Mouse (Mus musculus) olfactory bulb, adult 2 months (tissue): Measurements from ENCODE around the gene Gm47969. TPM values are rescaled to one million over a fixed set of nuclear protein-coding genes. Genes with fewer than 3 reads are reported as not detected.
"Not testable (repeated sequence)": the region's sequence is repeated elsewhere in the genome, so short reads cannot be mapped to it uniquely, and the experiment has no call there.

Experiments used
- H3K27ac ChIP-seq: fragments of 200-500 bp; 2 replicates; pipeline ENCODE4 v1.5.1; 2012; ENCODE audit warnings: low read depth, low read length; ENCODE audit not compliant: insufficient read depth
- H3K4me1 ChIP-seq: fragments of 200-500 bp; 2 replicates; pipeline ENCODE4 v1.6.1; 2012; ENCODE audit warnings: low read length; ENCODE audit not compliant: control insufficient read depth, insufficient read depth
- H3K4me3 ChIP-seq: fragments of 200-500 bp; 2 replicates; pipeline ENCODE4 v1.5.1; 2012; ENCODE audit warnings: mild to moderate bottlenecking, low read depth, low read length, moderate library complexity; ENCODE audit not compliant: insufficient read depth
- CTCF ChIP-seq: fragments of 200-500 bp; IDR thresholded peaks from 2 replicates; pipeline ENCODE4 v1.5.1; 2012; ENCODE audit warnings: low read depth, mild to moderate bottlenecking, low read length, moderate library complexity; ENCODE audit not compliant: insufficient read depth
- POLR2A ChIP-seq: fragments of 200-500 bp; IDR thresholded peaks from 2 replicates; pipeline ENCODE4 v1.6.1; 2012; ENCODE audit warnings: mild to moderate bottlenecking, low read depth, low read length, moderate library complexity; ENCODE audit not compliant: insufficient read depth
- WGBS: fragments of 180-500 bp; shearing (Covaris S2); methylation state at CpG from one replicate; pipeline ENCODE4 v1.1.7; 2018; 5-methylcytosine and 5-hydroxymethylcytosine counted together
- polyA plus RNA-seq: library from polyadenylated mRNA; stranded (reverse); fragments of >200 nt; gene quantifications from 2 replicates; pipeline ENCODE4 v1.2.4, GENCODE M21; 2012; ENCODE audit warnings: low replicate concordance; ENCODE audit not compliant: missing spikeins, insufficient read depth, insufficient read length

Gm47969 gene
- polyA plus RNA-seq, result not detected in 2 replicates

GRCm38 (mm10) chr1:83044882-83045427, at the start of gene Gm47969:
Gm47969 (plus strand) TSS chr1:83044932.
- WGBS, result 77% methylated on average over 5 of the region's 5 CpGs
- Histone ChIP-seq H3K27ac (no peak within 1 kb of the TSS), H3K4me3 (no peak within 1 kb of the TSS), H3K4me1 (no peaks in the 10 kb centered on the region)
- TF ChIP-seq POLR2A, result no peak
- no peak for TF ChIP-seq CTCF

- not testable (repeated sequence) for H3K4me3 ChIP-seq, H3K4me1 ChIP-seq, H3K27ac ChIP-seq
- WGBS, result 98% methylated on average over 9 of the region's 9 CpGs
Measured at GRCm38 (mm10) chr1:83000306-83000705, 44.4 kb upstream of the Gm47969 start, which contains the start of gene Gm47959. Gm47959 (plus strand) TSS chr1:83000548.

- no peak for TF ChIP-seq CTCF
- TF ChIP-seq POLR2A, result no peak
- Histone ChIP-seq H3K4me3 (no peak overlapping the region), H3K27ac (no peak overlapping the region), H3K4me1 (no peaks in the 10 kb centered on the region)
- 75% methylated on average over 8 of the region's 8 CpGs for WGBS
Measured at GRCm38 (mm10) chr1:83006218-83007179, 38.2 kb upstream of the Gm47969 start.

DNA sequence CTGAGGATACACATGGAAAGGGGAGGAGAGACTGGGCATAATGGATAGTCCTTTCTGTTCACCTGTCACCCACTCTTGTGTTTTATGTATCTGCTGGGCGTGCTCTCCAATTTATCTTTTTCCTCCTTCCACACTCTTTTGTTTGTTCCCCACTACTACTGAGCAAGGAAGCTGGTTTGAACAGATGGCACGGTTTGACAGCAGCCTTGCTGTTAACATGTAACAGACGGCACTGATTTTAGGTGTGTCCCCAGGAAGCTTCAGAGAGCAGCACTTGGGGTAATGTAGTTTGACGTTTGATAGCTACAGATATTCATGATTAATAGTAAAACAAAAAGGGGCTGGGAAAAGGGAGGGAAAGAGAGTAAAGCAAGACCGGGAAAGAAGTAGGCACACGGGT, 37.3 kb upstream of the Gm47969 start:
- Histone ChIP-seq H3K27ac (no peak overlapping the region), H3K4me3 (no peak overlapping the region), H3K4me1 (no peaks in the 10 kb centered on the region)
- WGBS, result 84% methylated on average over 6 of the region's 6 CpGs
- TF ChIP-seq CTCF (no peak), POLR2A (no peak)

DNA sequence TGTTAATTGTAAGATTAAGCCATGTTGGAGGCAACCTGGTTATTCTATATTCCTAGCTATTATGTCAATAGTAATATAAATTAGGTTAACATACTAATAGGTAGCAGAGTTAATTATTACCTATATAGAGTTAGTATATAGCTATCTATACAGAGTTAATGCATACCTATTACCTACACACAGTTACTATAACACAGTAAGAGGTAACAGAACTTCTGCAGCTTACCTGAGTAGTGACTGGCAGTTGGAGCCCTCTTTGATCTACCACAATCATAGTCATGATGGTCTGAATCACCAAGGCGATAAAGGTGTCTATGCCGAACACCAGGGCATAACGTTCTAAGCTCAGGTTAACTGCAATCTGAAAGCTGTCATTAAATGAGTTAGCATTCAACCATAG, 30.3 kb upstream of the Gm47969 start:
- H3K4me3 ChIP-seq, result no peak overlapping the region
- 95% methylated on average over 3 of the region's 3 CpGs for WGBS
- no peak for TF ChIP-seq CTCF
- TF ChIP-seq POLR2A, result no peak
- H3K4me1 ChIP-seq, result no peaks in the 10 kb centered on the region
- no peak overlapping the region for H3K27ac ChIP-seq

GRCm38 (mm10) chr1:83015329-83015879, 29.3 kb upstream of the Gm47969 start:
- H3K4me3 ChIP-seq, result no peak overlapping the region
- 88% methylated on average over 10 of the region's 10 CpGs for WGBS

DNA sequence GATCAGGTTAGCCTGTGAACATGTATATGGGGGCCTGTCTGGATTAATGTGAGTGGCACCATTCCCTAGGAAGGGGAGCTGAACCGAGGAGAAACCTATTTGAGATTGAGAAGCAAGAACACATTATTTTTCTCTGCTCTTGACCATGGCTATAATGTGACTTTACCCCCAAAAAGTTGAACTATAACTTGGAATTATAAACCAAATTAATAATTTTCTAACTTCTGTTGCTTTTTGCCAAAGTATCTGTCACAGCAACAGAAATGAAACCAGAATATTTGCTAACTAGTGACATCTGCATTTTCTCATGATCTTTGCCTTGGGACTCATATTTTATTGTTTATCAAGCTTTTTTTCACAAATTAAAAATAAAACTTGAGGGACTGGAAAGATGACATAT, 28.2 kb upstream of the Gm47969 start:
- H3K4me3 ChIP-seq, result no peak overlapping the region
- no peaks in the 10 kb centered on the region for H3K4me1 ChIP-seq
- WGBS, result 75% methylated on average over 1 of the region's 1 CpGs
- no peak overlapping the region for H3K27ac ChIP-seq
- TF ChIP-seq POLR2A, result no peak
- TF ChIP-seq CTCF, result no peak

More at GRCm38 (mm10) chr1:83015329-83015879, 29.3 kb upstream of the Gm47969 start:
- TF ChIP-seq POLR2A (no peak), CTCF (no peak)
- no peaks in the 10 kb centered on the region for H3K4me1 ChIP-seq
- no peak overlapping the region for H3K27ac ChIP-seq

DNA sequence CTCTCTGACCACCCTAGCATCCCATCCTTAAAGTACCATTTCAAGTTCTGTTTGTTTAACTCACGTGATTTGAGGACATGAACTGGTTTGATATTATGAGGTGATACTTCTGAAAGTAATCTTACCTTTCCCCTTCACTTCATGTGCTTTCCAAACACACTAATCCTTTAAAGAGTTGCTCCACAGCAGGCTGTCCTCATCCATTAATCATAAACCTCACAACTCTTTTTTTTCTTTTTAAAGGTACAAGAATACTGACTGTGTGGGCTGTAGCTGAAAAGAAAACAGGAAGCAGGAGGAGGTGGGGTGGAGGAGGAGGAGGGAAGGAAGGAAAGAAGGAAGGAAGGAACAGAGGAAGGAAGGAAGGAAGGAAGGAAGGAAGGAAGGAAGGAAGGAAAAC, 12.8 kb upstream of the Gm47969 start:
- WGBS, result 46% methylated on average over 1 of the region's 1 CpGs
- H3K27ac ChIP-seq, result no peak overlapping the region
- H3K4me1 ChIP-seq, result no peaks in the 10 kb centered on the region
- H3K4me3 ChIP-seq, result no peak overlapping the region
- TF ChIP-seq CTCF, result no peak
- TF ChIP-seq POLR2A, result no peak

- WGBS, result 89% methylated on average over 6 of the region's 6 CpGs
- no peak for TF ChIP-seq POLR2A
- TF ChIP-seq CTCF, result no peak
Measured at GRCm38 (mm10) chr1:83032508-83032907, 12.2 kb upstream of the Gm47969 start.

More at GRCm38 (mm10) chr1:83032508-83032907, 12.2 kb upstream of the Gm47969 start:
- Histone ChIP-seq H3K4me3 (no peak overlapping the region), H3K4me1 (no peaks in the 10 kb centered on the region), H3K27ac (no peak overlapping the region)
